Mouse (Mus musculus): ENCODE measurements around the gene Olfr186. TPM values are rescaled to one million over a fixed set of nuclear protein-coding genes. Genes with fewer than 3 reads are reported as not detected.

Gene Olfr186
- polyA plus RNA-seq, 1 experiment from 2014 or later = not detected

Other genes starting within 250 kb of the Olfr186 start
- gene Olfr173, start 230.0 kb downstream of the Olfr186 start, polyA plus RNA-seq (2015; fragmentation: Nextera tagmentation; extraction: Ambion mirVana) = not detected in 2 replicates
- not detected in 2 replicates for gene Olfr175-ps1, start 203.5 kb downstream of the Olfr186 start, polyA plus RNA-seq (2015; fragmentation: Nextera tagmentation; extraction: Ambion mirVana)
- not detected in 2 replicates for gene Olfr177, start 155.5 kb downstream of the Olfr186 start, polyA plus RNA-seq (2015; fragmentation: Nextera tagmentation; extraction: Ambion mirVana)
- not detected in 2 replicates for gene Olfr178, start 138.2 kb downstream of the Olfr186 start, polyA plus RNA-seq (2015; fragmentation: Nextera tagmentation; extraction: Ambion mirVana)
- not detected in 2 replicates for gene Olfr181, start 101.5 kb downstream of the Olfr186 start, polyA plus RNA-seq (2015; fragmentation: Nextera tagmentation; extraction: Ambion mirVana)
- not detected in 2 replicates for gene Olfr180, start 100.9 kb downstream of the Olfr186 start, polyA plus RNA-seq (2015; fragmentation: Nextera tagmentation; extraction: Ambion mirVana)
- gene Olfr183, start 34.9 kb downstream of the Olfr186 start, polyA plus RNA-seq (2015; fragmentation: Nextera tagmentation; extraction: Ambion mirVana) = not detected in 2 replicates
- gene Olfr187, start 9.5 kb upstream of the Olfr186 start, polyA plus RNA-seq (2015; fragmentation: Nextera tagmentation; extraction: Ambion mirVana) = not detected in 2 replicates
- gene Olfr190, start 47.7 kb upstream of the Olfr186 start, polyA plus RNA-seq (2015; fragmentation: Nextera tagmentation; extraction: Ambion mirVana) = not detected in 2 replicates
- gene Olfr191, start 59.5 kb upstream of the Olfr186 start, polyA plus RNA-seq (2015; fragmentation: Nextera tagmentation; extraction: Ambion mirVana) = not detected in 2 replicates
- not detected in 2 replicates for gene Olfr193, start 81.6 kb upstream of the Olfr186 start, polyA plus RNA-seq (2015; fragmentation: Nextera tagmentation; extraction: Ambion mirVana)
- not detected in 2 replicates for gene Olfr194, start 90.8 kb upstream of the Olfr186 start, polyA plus RNA-seq (2015; fragmentation: Nextera tagmentation; extraction: Ambion mirVana)
- gene Olfr195, start 116.8 kb upstream of the Olfr186 start, polyA plus RNA-seq (2015; fragmentation: Nextera tagmentation; extraction: Ambion mirVana) = 0.06 TPM in 1 of 2 replicates, not detected in the other
- not detected in 2 replicates for gene Olfr196, start 140.2 kb upstream of the Olfr186 start, polyA plus RNA-seq (2015; fragmentation: Nextera tagmentation; extraction: Ambion mirVana)
- not detected in 2 replicates for gene Olfr198, start 173.2 kb upstream of the Olfr186 start, polyA plus RNA-seq (2015; fragmentation: Nextera tagmentation; extraction: Ambion mirVana)
- not detected in 2 replicates for gene Olfr199, start 189.5 kb upstream of the Olfr186 start, polyA plus RNA-seq (2015; fragmentation: Nextera tagmentation; extraction: Ambion mirVana)
- gene Olfr201, start 242.3 kb upstream of the Olfr186 start, polyA plus RNA-seq (2015; fragmentation: Nextera tagmentation; extraction: Ambion mirVana) = not detected in 2 replicates

Measured in kidney, embryonic 15.5 days (tissue).